Mouse (Mus musculus) ES-Bruce4 (cell line): ENCODE data around the gene Dld.

Experiments used
- CTCF ChIP-seq: IDR thresholded peaks from one replicate; pipeline ENCODE4 v1.8.1; 2011; ENCODE audit warnings: low read depth, low read length
- EP300 ChIP-seq: IDR thresholded peaks from 2 replicates; pipeline ENCODE4 v1.6.1; 2011; ENCODE audit warnings: low read depth, low read length; ENCODE audit not compliant: insufficient read depth

DNA sequence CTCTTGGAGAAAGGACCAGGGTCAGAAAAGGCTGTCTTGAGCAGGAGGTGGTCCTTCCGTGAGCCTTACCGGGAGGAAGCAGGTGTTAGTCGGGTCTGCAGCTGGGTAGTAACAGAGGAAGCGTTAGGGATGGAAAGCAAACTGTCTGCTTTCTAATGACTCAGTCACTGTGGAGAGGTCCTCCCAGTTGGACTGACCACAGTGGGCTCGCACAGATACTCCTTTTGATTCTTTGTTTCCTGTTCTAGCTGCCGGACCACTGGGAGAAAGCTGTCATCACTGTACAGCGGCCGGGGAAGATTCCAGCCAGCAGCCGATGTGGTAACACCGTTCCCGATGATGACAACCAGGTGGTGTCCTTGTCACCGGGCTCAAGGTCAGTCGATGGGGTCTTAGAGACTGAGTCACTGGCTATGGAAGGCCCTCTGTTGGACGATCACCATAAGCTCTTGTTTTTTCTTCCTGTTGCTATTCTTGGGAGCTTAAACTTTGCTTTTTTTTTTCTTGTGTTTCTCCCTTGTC lies 51.5 kb downstream of the Dld start:
- no peak for TF ChIP-seq CTCF
- no peak for TF ChIP-seq EP300
